Mouse (Mus musculus) heart, embryonic 12.5 days (tissue): ENCODE data around the gene Bach2. TPM values are rescaled to one million over a fixed set of nuclear protein-coding genes. Genes with fewer than 3 reads are reported as not detected.

ENCODE experiments used
- ATAC-seq: fragments of 200-750 bp; cut with Nextera tagmentation; 2 replicates; pipeline ENCODE4 v1.8.0; 2017; ENCODE audit warnings: moderate TSS enrichment, moderate library complexity; ENCODE audit not compliant: insufficient number of reproducible peaks, low FRiP score
- H3K27ac ChIP-seq: fragments of 300-500 bp; sonication (generic); 2 replicates; pipeline ENCODE4 v1.5.1; 2016; ENCODE audit warnings: mild to moderate bottlenecking, moderate library complexity; ENCODE audit not compliant: poor library complexity, severe bottlenecking
- H3K27me3 ChIP-seq: fragments of 300-500 bp; sonication (generic); replicated peaks from 2 replicates; pipeline ENCODE4 v1.6.1; 2016; ENCODE audit warnings: mild to moderate bottlenecking, moderate library complexity
- H3K36me3 ChIP-seq: fragments of 300-500 bp; sonication (generic); 2 replicates; pipeline ENCODE4 v1.6.1; 2016; ENCODE audit warnings: mild to moderate bottlenecking, moderate library complexity
- H3K4me1 ChIP-seq: fragments of 300-500 bp; sonication (generic); replicated peaks from 2 replicates; pipeline ENCODE4 v1.6.1; 2016; ENCODE audit warnings: mild to moderate bottlenecking
- H3K4me2 ChIP-seq: fragments of 300-500 bp; sonication (generic); 2 replicates; pipeline ENCODE4 v1.6.1; 2016; ENCODE audit warnings: mild to moderate bottlenecking, moderate library complexity
- H3K4me3 ChIP-seq: fragments of 300-500 bp; sonication (generic); 2 replicates; pipeline ENCODE4 v1.5.1; 2016; ENCODE audit warnings: mild to moderate bottlenecking
- H3K9ac ChIP-seq: fragments of 300-500 bp; sonication (generic); 2 replicates; pipeline ENCODE4 v1.6.1; 2016; ENCODE audit warnings: mild to moderate bottlenecking, moderate library complexity
- H3K9me3 ChIP-seq: fragments of 300-500 bp; sonication (generic); replicated peaks from 2 replicates; pipeline ENCODE4 v1.6.1; 2016; ENCODE audit warnings: mild to moderate bottlenecking, moderate library complexity
- WGBS: fragments of 180-500 bp; shearing (Covaris S2); methylation state at CpG from one replicate; pipeline ENCODE4 v1.1.7; 2016; 5-methylcytosine and 5-hydroxymethylcytosine counted together
- polyA plus RNA-seq: library from polyadenylated mRNA; unstranded; fragments of >200 nt; fragmentation: Nextera tagmentation; extraction: Ambion mirVana; gene quantifications from 2 replicates; pipeline ENCODE4 v1.2.1, GENCODE M21; 2016

The Bach2 gene
- polyA plus RNA-seq, 1 experiment from 2014 or later, result 7.0 TPM

- Histone ChIP-seq H3K4me1 (peaks cover 72% of the 10 kb centered on the region), H3K27me3 (no peaks in the 10 kb centered on the region), H3K9ac (no peak overlapping the region), H3K4me2 (no peak overlapping the region), H3K9me3 (no peaks in the 10 kb centered on the region), H3K27ac (no peak overlapping the region), H3K4me3 (no peak overlapping the region), H3K36me3 (no peaks in the 10 kb centered on the region)
- 74% methylated on average over 3 of the region's 3 CpGs for WGBS
- no peak for ATAC-seq
Observed at GRCm38 (mm10) chr4:32299970-32300369, 61.4 kb downstream of the Bach2 start.

- Histone ChIP-seq H3K36me3 (no peaks in the 10 kb centered on the region), H3K4me2 (peak overlapping the region; percentile 65), H3K27ac (peak overlapping the region; percentile 99), H3K9me3 (no peaks in the 10 kb centered on the region), H3K9ac (peak overlapping the region; percentile 56), H3K4me3 (peak overlapping the region; percentile 26), H3K4me1 (peaks cover 88% of the 10 kb centered on the region), H3K27me3 (no peaks in the 10 kb centered on the region)
- WGBS, result 18% methylated on average over 5 of the region's 5 CpGs
- 0 out of 2 replicates have a peak, but pooled peaks have one; percentile 6 for ATAC-seq
Observed at GRCm38 (mm10) chr4:32302668-32303067, 64.1 kb downstream of the Bach2 start.

DNA sequence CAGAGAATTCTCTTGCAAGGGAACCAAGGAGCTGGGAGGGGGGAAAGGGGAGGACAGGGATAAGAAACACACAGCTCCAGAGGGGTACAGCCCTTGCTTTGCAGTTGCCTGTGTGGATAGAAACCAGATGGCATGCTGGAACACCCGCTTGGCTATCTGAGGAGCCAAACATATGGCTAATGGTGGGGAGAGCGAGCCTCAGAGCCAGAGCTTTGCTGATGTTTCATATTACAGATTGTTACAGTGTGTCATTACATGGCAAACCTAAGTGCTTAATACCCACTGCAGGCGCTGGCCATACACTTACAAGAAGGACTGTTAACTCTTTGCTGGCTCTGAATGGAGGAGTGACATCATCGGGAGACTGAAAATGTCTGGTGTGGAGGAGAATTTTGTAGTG, 64.5 kb downstream of the Bach2 start:
- 7% methylated on average over 4 of the region's 4 CpGs for WGBS
- ATAC-seq, result peak; percentile 56; the same call in 1 of the 2 replicates
- Histone ChIP-seq H3K36me3 (no peaks in the 10 kb centered on the region), H3K9me3 (no peaks in the 10 kb centered on the region), H3K4me3 (peak overlapping the region; percentile 26), H3K9ac (peak overlapping the region; percentile 56), H3K27me3 (no peaks in the 10 kb centered on the region), H3K4me1 (peaks cover 87% of the 10 kb centered on the region), H3K4me2 (peak overlapping the region; percentile 65), H3K27ac (peak overlapping the region; percentile 99)

DNA sequence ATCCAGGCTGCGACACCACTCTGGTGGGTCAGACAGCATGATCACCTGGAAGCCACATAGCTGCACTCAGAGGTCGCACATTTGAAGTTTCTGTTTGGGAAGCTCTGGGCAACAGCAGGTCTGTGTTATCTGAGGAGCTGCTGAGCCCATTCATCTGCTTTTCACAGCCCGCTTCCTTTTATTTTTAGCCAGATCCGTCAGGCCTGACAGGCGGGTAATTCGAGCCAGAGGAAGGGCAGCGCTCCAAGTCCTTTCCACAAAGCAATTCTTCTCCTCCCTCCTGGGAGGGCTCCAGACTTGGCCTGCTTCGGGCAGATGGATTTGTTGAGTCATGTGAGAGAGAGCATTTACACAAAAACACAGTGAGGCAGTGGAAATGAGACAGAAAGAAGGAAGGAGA, 65.1 kb downstream of the Bach2 start:
- ATAC-seq, result peak; percentile 82

DNA sequence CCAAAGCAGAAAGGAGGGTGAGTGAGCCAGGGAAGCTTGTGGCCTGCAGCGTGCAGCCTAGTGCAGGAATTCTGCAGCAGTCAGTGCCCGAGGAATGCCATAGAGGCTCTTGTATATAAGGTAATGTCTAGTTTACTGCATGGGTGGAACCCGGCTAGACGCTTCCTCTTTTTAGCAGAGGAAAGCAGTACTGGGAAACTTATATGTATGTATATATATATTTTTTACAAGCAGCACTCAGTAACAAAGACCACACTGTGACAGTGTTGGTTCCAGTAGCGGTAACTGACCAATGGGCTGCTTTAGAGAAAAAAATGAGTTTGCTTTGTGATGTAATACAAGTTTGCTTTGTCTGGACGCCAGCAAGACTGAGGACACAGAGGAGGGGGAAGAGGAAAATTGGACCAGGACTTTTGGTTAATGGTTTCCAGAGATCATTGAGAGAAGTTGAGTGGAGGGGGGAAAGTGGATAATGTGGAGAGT, 65.7 kb downstream of the Bach2 start:
- 32% methylated on average over 6 of the region's 6 CpGs for WGBS
- Histone ChIP-seq H3K9me3 (no peaks in the 10 kb centered on the region), H3K4me2 (peak overlapping the region; percentile 65), H3K4me1 (peaks cover 76% of the 10 kb centered on the region), H3K36me3 (no peaks in the 10 kb centered on the region), H3K27me3 (no peaks in the 10 kb centered on the region), H3K9ac (no peak overlapping the region), H3K27ac (peak overlapping the region; percentile 99), H3K4me3 (no peak overlapping the region)
- ATAC-seq, result 0 out of 2 replicates have a peak, but pooled peaks have one; percentile 24

More for the DNA sequence above, 65.1 kb downstream of the Bach2 start:
- no peaks in the 10 kb centered on the region for H3K9me3 ChIP-seq
- H3K36me3 ChIP-seq, result no peaks in the 10 kb centered on the region
- peak overlapping the region; percentile 99 for H3K27ac ChIP-seq
- H3K4me2 ChIP-seq, result peak overlapping the region; percentile 65
- peaks cover 81% of the 10 kb centered on the region for H3K4me1 ChIP-seq
- no peaks in the 10 kb centered on the region for H3K27me3 ChIP-seq
- peak overlapping the region; percentile 26; the same call in 1 of the 2 replicates for H3K4me3 ChIP-seq
- 1% methylated on average over 8 of the region's 8 CpGs for WGBS
- H3K9ac ChIP-seq, result peak overlapping the region; percentile 56; the same call in 1 of the 2 replicates

DNA sequence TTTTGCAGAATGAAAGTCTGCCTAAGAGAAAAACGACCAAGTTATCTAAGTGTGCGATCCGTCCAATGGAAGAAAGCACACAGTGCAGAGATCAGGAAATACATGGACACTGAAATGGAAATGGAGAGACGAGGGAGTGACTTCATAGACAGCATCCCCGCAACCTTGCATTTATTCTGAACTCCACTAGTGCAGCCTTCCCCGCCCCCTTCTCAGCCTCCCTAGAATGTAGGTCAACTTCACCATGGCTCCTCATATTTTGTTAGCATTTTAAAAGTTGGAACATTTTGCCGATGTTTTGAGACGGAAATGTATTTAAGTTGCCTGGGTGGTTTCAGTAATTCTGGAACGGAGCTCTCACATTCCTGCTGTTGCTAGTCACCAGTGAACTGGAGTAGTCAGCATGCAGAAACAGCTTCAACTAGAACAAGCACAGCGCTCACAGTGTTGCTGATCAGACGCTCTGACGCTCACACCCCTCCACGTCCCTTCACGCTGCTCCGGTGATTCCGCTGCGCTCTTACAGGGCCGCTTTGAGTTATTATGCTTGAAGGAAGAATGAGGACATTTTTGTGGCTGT, 66.5 kb downstream of the Bach2 start:
- Histone ChIP-seq H3K36me3 (no peaks in the 10 kb centered on the region), H3K27ac (peak overlapping the region; percentile 99), H3K4me2 (peak overlapping the region; percentile 65), H3K4me3 (no peak overlapping the region), H3K9ac (no peak overlapping the region), H3K4me1 (peaks cover 78% of the 10 kb centered on the region), H3K27me3 (no peaks in the 10 kb centered on the region), H3K9me3 (no peaks in the 10 kb centered on the region)
- WGBS, result 58% methylated on average over 18 of the region's 18 CpGs
- ATAC-seq, result no peak

- peak overlapping the region; percentile 99 for H3K27ac ChIP-seq
- no peak overlapping the region for H3K4me3 ChIP-seq
- H3K36me3 ChIP-seq, result no peaks in the 10 kb centered on the region
- WGBS, result 72% methylated on average over 6 of the region's 6 CpGs
- H3K9me3 ChIP-seq, result no peaks in the 10 kb centered on the region
- 0 out of 2 replicates have a peak overlapping the region, but pooled peaks have one; percentile 33 for H3K9ac ChIP-seq
- no peaks in the 10 kb centered on the region for H3K27me3 ChIP-seq
- ATAC-seq, result no peak
- H3K4me1 ChIP-seq, result peaks cover 78% of the 10 kb centered on the region
- no peak overlapping the region for H3K4me2 ChIP-seq
Observed at GRCm38 (mm10) chr4:32305683-32306082, 67.1 kb downstream of the Bach2 start.

- WGBS, result 5% methylated on average over 3 of the region's 3 CpGs
- H3K4me1 ChIP-seq, result peaks cover 73% of the 10 kb centered on the region
- peak overlapping the region; percentile 23 for H3K4me2 ChIP-seq
- no peak overlapping the region for H3K4me3 ChIP-seq
- 0 out of 2 replicates have a peak overlapping the region, but pooled peaks have one; percentile 33 for H3K9ac ChIP-seq
- H3K36me3 ChIP-seq, result no peaks in the 10 kb centered on the region
- ATAC-seq, result peak; percentile 40
- no peaks in the 10 kb centered on the region for H3K9me3 ChIP-seq
- H3K27me3 ChIP-seq, result no peaks in the 10 kb centered on the region
- H3K27ac ChIP-seq, result peak overlapping the region; percentile 99
Observed at GRCm38 (mm10) chr4:32306169-32306792, 67.7 kb downstream of the Bach2 start.

GRCm38 (mm10) chr4:32307215-32307614, 68.6 kb downstream of the Bach2 start:
- H3K27ac ChIP-seq, result peak overlapping the region; percentile 99
- no peak overlapping the region for H3K4me3 ChIP-seq
- no peaks in the 10 kb centered on the region for H3K27me3 ChIP-seq
- no peaks in the 10 kb centered on the region for H3K9me3 ChIP-seq
- H3K4me2 ChIP-seq, result no peak overlapping the region
- 26% methylated on average over 5 of the region's 5 CpGs for WGBS
- no peaks in the 10 kb centered on the region for H3K36me3 ChIP-seq
- no peak overlapping the region for H3K9ac ChIP-seq
- no peak for ATAC-seq
- H3K4me1 ChIP-seq, result peaks cover 67% of the 10 kb centered on the region

DNA sequence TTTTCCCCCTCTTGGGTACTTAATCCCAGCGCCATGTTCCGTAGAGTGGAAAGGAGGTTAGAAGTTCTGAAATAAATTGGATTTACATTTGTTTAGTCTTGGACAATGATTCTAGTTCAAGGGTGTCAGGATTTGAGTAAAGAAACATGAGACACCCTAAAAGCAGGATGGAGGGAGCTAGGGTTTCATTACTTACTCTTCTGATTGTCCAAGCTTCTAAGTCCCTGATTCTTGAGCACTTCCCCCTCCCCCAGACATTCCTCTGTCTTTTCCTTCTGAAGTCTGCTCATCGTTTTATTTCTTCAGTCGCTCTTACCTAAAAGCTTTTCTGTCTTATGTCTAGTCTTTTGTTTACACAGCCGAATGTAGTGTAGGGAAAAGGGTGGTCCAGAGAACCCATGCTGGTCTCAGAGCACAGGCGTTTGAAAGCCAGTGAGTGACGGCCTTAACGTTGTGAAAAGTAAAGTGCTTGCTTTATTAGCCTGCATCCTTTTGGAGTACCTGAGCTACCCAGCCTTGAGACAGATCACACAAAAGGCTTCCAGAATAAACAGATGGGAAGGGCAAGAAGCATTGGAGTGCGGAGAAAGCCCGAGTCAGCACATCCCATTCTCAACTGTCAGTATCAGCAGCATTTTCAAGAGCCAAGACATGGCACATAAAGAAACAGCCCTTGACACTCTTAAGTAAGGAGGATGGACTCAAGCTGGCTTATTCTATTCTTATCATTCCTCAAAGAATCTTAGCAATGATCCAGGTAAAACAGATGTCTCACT, 73.8 kb downstream of the Bach2 start:
- no peak for ATAC-seq
- no peak overlapping the region for H3K9ac ChIP-seq
- WGBS, result 63% methylated on average over 10 of the region's 10 CpGs

GRCm38 (mm10) chr4:32314919-32315318, 76.3 kb downstream of the Bach2 start:
- Histone ChIP-seq H3K9ac (no peak overlapping the region), H3K27ac (no peak overlapping the region), H3K4me3 (no peak overlapping the region), H3K4me1 (peaks cover 15% of the 10 kb centered on the region), H3K9me3 (0 out of 2 replicates have a peak, but pooled peaks cover 5% of the 10 kb centered on the region), H3K36me3 (peaks cover 19% of the 10 kb centered on the region), H3K4me2 (no peak overlapping the region), H3K27me3 (no peaks in the 10 kb centered on the region)
- 73% methylated on average over 3 of the region's 3 CpGs for WGBS
- ATAC-seq, result no peak

More for the DNA sequence above, 73.8 kb downstream of the Bach2 start:
- Histone ChIP-seq H3K36me3 (peaks cover 6% of the 10 kb centered on the region), H3K9me3 (0 out of 2 replicates have a peak, but pooled peaks cover 2% of the 10 kb centered on the region), H3K4me1 (peaks cover 28% of the 10 kb centered on the region), H3K4me3 (no peak overlapping the region), H3K4me2 (no peak overlapping the region), H3K27ac (no peak overlapping the region), H3K27me3 (no peaks in the 10 kb centered on the region)
